Mouse (Mus musculus) heart, adult 2 months (tissue): ENCODE measurements at regions not wholly inside any gene's neighbourhood (a gene's known extent, or its start where the extent isn't known, plus 50 kb on each side); places are given as distances from the start of the nearest gene placed in this dataset.

ENCODE experiments used
- CTCF ChIP-seq: fragments of 200-600 bp; IDR thresholded peaks from 2 replicates; pipeline ENCODE4 v1.8.1; 2022; ENCODE audit warnings: antibody characterized with exemption, mild to moderate bottlenecking, moderate library complexity
- POLR2A ChIP-seq: fragments of 200-500 bp; IDR thresholded peaks from 2 replicates; pipeline ENCODE4 v1.6.1; 2011; ENCODE audit warnings: mild to moderate bottlenecking, low read depth, low read length, control low read depth; ENCODE audit not compliant: insufficient read depth

DNA sequence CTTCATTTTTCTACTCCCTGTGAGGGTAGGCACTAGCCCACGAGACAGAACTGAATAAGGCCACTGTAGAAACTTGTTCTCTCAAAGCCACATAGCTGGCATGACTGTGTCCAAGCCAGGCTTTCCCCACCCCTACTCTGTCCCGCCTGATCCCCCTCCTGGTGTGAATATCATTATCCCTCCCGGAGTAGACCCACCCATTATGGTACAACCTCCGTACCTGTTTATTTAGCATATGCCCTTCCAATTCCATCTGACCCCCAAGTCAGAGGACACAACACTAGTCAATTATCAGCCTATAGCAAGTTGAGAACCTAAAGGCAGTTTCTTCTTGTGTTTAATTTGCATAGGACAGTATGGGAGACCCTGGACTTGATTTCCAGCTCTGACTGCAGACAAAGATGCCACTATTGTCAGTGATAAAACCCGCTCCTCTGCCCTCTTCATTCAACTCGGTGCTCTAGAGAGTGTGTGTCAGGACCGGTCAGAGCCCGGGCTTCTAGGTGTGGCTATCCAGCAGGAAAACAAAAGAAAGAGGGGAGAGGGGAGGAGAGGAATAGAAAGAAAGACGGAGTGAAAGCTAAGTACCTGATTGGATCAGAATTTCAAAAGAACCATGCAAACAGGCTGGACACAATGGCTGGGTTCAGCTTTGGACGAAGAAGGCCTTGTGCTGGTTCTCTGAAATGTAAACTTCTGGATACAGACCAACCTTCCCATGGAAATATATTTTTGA lies 115.1 kb upstream of the Med13l start:
- no peak for TF ChIP-seq POLR2A
- TF ChIP-seq CTCF = no peak
